Mouse (Mus musculus) splenic B cell, adult 2 months (primary cell): ENCODE data around the gene Gm20830.
"Not testable (repeated sequence)": the region's sequence is repeated elsewhere in the genome, so short reads cannot be mapped to it uniquely, and the experiment has no call there.

Experiments
- DNase-seq: peaks from one replicate; pipeline ENCODE4 v3.0.0-alpha.2; 2011; ENCODE audit warnings: low read depth, low spot score
- H3K27me3 ChIP-seq: 2 replicates; pipeline ENCODE4 v1.6.1; 2012; ENCODE audit warnings: mild to moderate bottlenecking, low read length, moderate library complexity, mixed read lengths; ENCODE audit not compliant: control insufficient read depth, poor library complexity, insufficient read depth, severe bottlenecking
- H3K36me3 ChIP-seq: 2 replicates; pipeline ENCODE4 v1.6.1; 2012; ENCODE audit warnings: mild to moderate bottlenecking, low read length, moderate library complexity, mixed read lengths; ENCODE audit not compliant: control insufficient read depth, poor library complexity, insufficient read depth, severe bottlenecking

The Gm20830 gene

GRCm38 (mm10) chrY:6918182-6918581, at the start of gene Gm20830:
TSS of gene Gm20830 (minus strand) at chrY:6918282.
- H3K36me3 ChIP-seq, DNase-seq, H3K27me3 ChIP-seq: not testable (repeated sequence)
